9 mouse cellular contexts compared by ENCODE assay signal in genomic region chrX:103109181-103109580, GRCm38 (mm10).
A peak's percentile ranks its signal among the peaks of the same experiment; 100 is the strongest.
DNase-seq lines count a peak whose midpoint lies in the region; ATAC-seq lines count a peak whose summit lies in the region.
"Had no signal": no experiment of that assay in that cellular context is flagged by ENCODE, and none has a peak within 500 bp of the region (broad histone marks: within the 10 kb centered on the region; RNA-seq: fewer than 3 reads in every experiment).

No protein-coding gene starts in this region.

- H3K9me3 ChIP-seq in forebrain, embryonic 11.5 days (ENCODE audit: control insufficient read depth, low read length), result no peaks in the 10 kb centered on the region
- H3K9me3 ChIP-seq in forebrain, embryonic 16.5 days (ENCODE audit: control insufficient read depth, low read length), result no peaks in the 10 kb centered on the region
- H3K9me3 ChIP-seq in forebrain, embryonic 14.5 days (replicated peaks; ENCODE audit: control insufficient read depth, low read length), result no peaks in the 10 kb centered on the region
- no peaks in the 10 kb centered on the region for H3K9me3 ChIP-seq in midbrain, embryonic 15.5 days
- H3K9me3 ChIP-seq: liver, embryonic 13.5 days had no signal

- DNase-seq in forebrain, embryonic 11.5 days (ENCODE audit: low spot score), result peak; percentile 50
- DNase-seq in lung, postnatal 10 days, result peak; percentile 6
- no peak for DNase-seq in lung, postnatal 4 days
- peak; percentile 68 for DNase-seq in forebrain, embryonic 14.5 days (ENCODE audit: low spot score)
- DNase-seq in urinary bladder, postnatal 14 days (ENCODE audit: low spot score), result no peak
- DNase-seq in heart, adult 9 months (ENCODE audit: low spot score in 2 of 2), result no peak
- DNase-seq: liver, embryonic 13.5 days had no signal

- no peak overlapping the region for H3K4me2 ChIP-seq in forebrain, embryonic 11.5 days (ENCODE audit: low read depth, low read length, severe bottlenecking)
- H3K4me2 ChIP-seq in forebrain, embryonic 16.5 days (ENCODE audit: low read length), result no peak overlapping the region
- H3K4me2 ChIP-seq in forebrain, embryonic 14.5 days (ENCODE audit: low read length), result no peak overlapping the region
- no peak overlapping the region for H3K4me2 ChIP-seq in midbrain, embryonic 15.5 days
- H3K4me2 ChIP-seq: liver, embryonic 13.5 days had no signal

- H3K36me3 ChIP-seq in forebrain, embryonic 11.5 days (ENCODE audit: control insufficient read depth, insufficient read depth, low read length), result no peaks in the 10 kb centered on the region
- H3K36me3 ChIP-seq in forebrain, embryonic 16.5 days (ENCODE audit: control insufficient read depth, insufficient read depth), result no peaks in the 10 kb centered on the region
- H3K36me3 ChIP-seq in forebrain, embryonic 14.5 days (ENCODE audit: control insufficient read depth, insufficient read depth, low read length), result no peaks in the 10 kb centered on the region
- H3K36me3 ChIP-seq in midbrain, embryonic 15.5 days (replicated peaks), result no peaks in the 10 kb centered on the region
- H3K36me3 ChIP-seq: liver, embryonic 13.5 days had no signal

- no peaks in the 10 kb centered on the region; the same call in 1 of the 2 replicates for H3K27me3 ChIP-seq in forebrain, embryonic 11.5 days (ENCODE audit: control insufficient read depth, insufficient read depth, low read length)
- H3K27me3 ChIP-seq in forebrain, embryonic 16.5 days (replicated peaks; ENCODE audit: control insufficient read depth, insufficient read depth, low read length), result no peaks in the 10 kb centered on the region
- H3K27me3 ChIP-seq in forebrain, embryonic 14.5 days (replicated peaks; ENCODE audit: control insufficient read depth, insufficient read depth, low read length), result no peaks in the 10 kb centered on the region
- H3K27me3 ChIP-seq in midbrain, embryonic 15.5 days (replicated peaks), result no peaks in the 10 kb centered on the region; the same call in 1 of the 2 replicates
- H3K27me3 ChIP-seq: liver, embryonic 13.5 days had no signal

- H3K4me1 ChIP-seq in forebrain, embryonic 11.5 days (replicated peaks; ENCODE audit: control insufficient read depth, insufficient read depth, low read length), result no peaks in the 10 kb centered on the region
- H3K4me1 ChIP-seq in forebrain, embryonic 16.5 days (replicated peaks; ENCODE audit: control insufficient read depth, insufficient read depth, low read length), result no peaks in the 10 kb centered on the region
- H3K4me1 ChIP-seq in forebrain, embryonic 14.5 days (ENCODE audit: control insufficient read depth, insufficient read depth, low read length), result no peaks in the 10 kb centered on the region
- no peaks in the 10 kb centered on the region for H3K4me1 ChIP-seq in midbrain, embryonic 15.5 days
- H3K4me1 ChIP-seq: liver, embryonic 13.5 days had no signal

- no peak overlapping the region for H3K4me3 ChIP-seq in forebrain, embryonic 11.5 days (ENCODE audit: low read depth, low read length)
- H3K4me3 ChIP-seq in forebrain, embryonic 16.5 days (replicated peaks; ENCODE audit: low read length), result no peak overlapping the region
- no peak overlapping the region for H3K4me3 ChIP-seq in forebrain, embryonic 14.5 days (ENCODE audit: low read depth, low read length)
- no peak overlapping the region for H3K4me3 ChIP-seq in midbrain, embryonic 15.5 days
- H3K4me3 ChIP-seq: liver, embryonic 13.5 days had no signal

- no peak overlapping the region for H3K9ac ChIP-seq in forebrain, embryonic 11.5 days (ENCODE audit: low read length)
- no peak overlapping the region for H3K9ac ChIP-seq in forebrain, embryonic 16.5 days (replicated peaks; ENCODE audit: low read depth, low read length)
- no peak overlapping the region for H3K9ac ChIP-seq in forebrain, embryonic 14.5 days (ENCODE audit: low read length)
- no peak overlapping the region for H3K9ac ChIP-seq in midbrain, embryonic 15.5 days
- H3K9ac ChIP-seq: liver, embryonic 13.5 days had no signal

- ATAC-seq in forebrain, embryonic 11.5 days (replicated peaks; ENCODE audit: low FRiP score), result no peak
- ATAC-seq in forebrain, embryonic 16.5 days, result no peak
- 0 out of 2 replicates have a peak, but pooled peaks have one; percentile 10 for ATAC-seq in forebrain, embryonic 14.5 days
- peak; percentile 66 for ATAC-seq in midbrain, embryonic 15.5 days (replicated peaks)

- 35% methylated on average over 1 of the region's 1 CpGs for WGBS in forebrain, embryonic 11.5 days
- WGBS in forebrain, embryonic 16.5 days, result 27% methylated on average over 1 of the region's 1 CpGs
- 17% methylated on average over 1 of the region's 1 CpGs for WGBS in forebrain, embryonic 14.5 days
- WGBS in midbrain, embryonic 15.5 days, result 18% methylated on average over 1 of the region's 1 CpGs

- H3K27ac ChIP-seq in forebrain, embryonic 11.5 days (ENCODE audit: low read depth, low read length), result no peak overlapping the region
- H3K27ac ChIP-seq in forebrain, embryonic 16.5 days (ENCODE audit: low read length), result no peak overlapping the region
- H3K27ac ChIP-seq in forebrain, embryonic 14.5 days (ENCODE audit: low read depth, low read length), result no peak overlapping the region
- H3K27ac ChIP-seq in midbrain, embryonic 15.5 days, result no peak overlapping the region
- H3K27ac ChIP-seq: liver, embryonic 13.5 days had no signal

Comparison
In these comparisons a context has a peak if more than half of its experiments do, and no peak if none do; other contexts are left out.
1. ATAC-seq: peak in forebrain, embryonic 14.5 days (single experiment) and midbrain, embryonic 15.5 days (single experiment); none in forebrain, embryonic 11.5 days (single experiment) and forebrain, embryonic 16.5 days (single experiment).
2. DNase-seq: peak in forebrain, embryonic 11.5 days (single experiment), lung, postnatal 10 days (single experiment) and forebrain, embryonic 14.5 days (single experiment); none in lung, postnatal 4 days (0 of 2), urinary bladder, postnatal 14 days (single experiment) and heart, adult 9 months (0 of 2).